Mouse (Mus musculus) cerebellum, adult 2 months (tissue): ENCODE measurements around the gene Mtss1l.

Experiments
- CTCF ChIP-seq: fragments of 200-500 bp; IDR thresholded peaks from 2 replicates; pipeline ENCODE4 v1.5.1; 2011; ENCODE audit warnings: low read depth, mild to moderate bottlenecking, control low read depth, low read length, moderate library complexity, borderline replicate concordance; ENCODE audit not compliant: insufficient read depth
- POLR2A ChIP-seq: fragments of 200-500 bp; IDR thresholded peaks from 2 replicates; pipeline ENCODE4 v1.6.1; 2011; ENCODE audit warnings: low read length, control low read depth, borderline replicate concordance; ENCODE audit not compliant: insufficient read depth

GRCm38 (mm10) chr8:110702636-110703459, 18.4 kb upstream of the Mtss1l start:
- TF ChIP-seq CTCF (no peak), POLR2A (no peak)
